Mouse (Mus musculus) kidney, adult 2 months (tissue): Measurements from ENCODE around the gene BC049352.

Source experiments
- CTCF ChIP-seq: fragments of 200-500 bp; conservative IDR thresholded peaks from 2 replicates; pipeline ENCODE4 v1.5.1; 2011; ENCODE audit warnings: low read depth, mild to moderate bottlenecking, control low read depth, low read length, moderate library complexity, mixed read lengths; ENCODE audit not compliant: insufficient read depth, insufficient read length
- POLR2A ChIP-seq: fragments of 200-500 bp; IDR thresholded peaks from one replicate; pipeline ENCODE4 v1.6.1; 2011; ENCODE audit warnings: low read depth, low read length, control low read depth

DNA sequence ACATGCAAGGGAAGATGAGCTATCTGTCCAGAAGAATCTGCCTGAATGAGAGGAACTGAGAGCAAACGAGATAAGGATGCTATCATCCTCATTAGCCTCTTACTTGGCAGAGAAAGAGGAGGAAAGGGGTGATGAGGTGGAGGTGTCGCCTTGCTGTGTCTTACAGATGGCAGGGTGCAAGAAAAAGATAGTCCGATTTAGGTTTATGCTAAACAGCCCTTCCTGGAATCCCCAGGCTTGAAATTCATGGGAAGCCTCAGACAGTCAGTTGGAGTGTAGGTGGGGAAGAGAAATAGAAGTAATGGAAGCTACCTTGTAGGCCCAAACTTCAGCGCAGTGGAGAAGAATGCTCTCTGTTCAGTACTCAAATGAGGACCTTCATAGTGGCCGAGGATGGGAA lies 13.9 kb upstream of the BC049352 start:
- TF ChIP-seq POLR2A (no peak), CTCF (no peak)
